Mouse (Mus musculus) heart, postnatal 0 days (tissue): ENCODE results near the gene Rdx. TPM values are rescaled to one million over a fixed set of nuclear protein-coding genes. Genes with fewer than 3 reads are reported as not detected.

Experiments used
- ATAC-seq: fragments of 200-750 bp; cut with Nextera tagmentation; 2 replicates; pipeline ENCODE4 v1.8.0; 2017; ENCODE audit warnings: low read depth, moderate number of reproducible peaks, moderate library complexity; ENCODE audit not compliant: insufficient read depth
- DNase-seq: peaks from one replicate; pipeline ENCODE4 v3.0.0-alpha.2; 2016; ENCODE audit warnings: low spot score
- H3K27ac ChIP-seq: fragments of 300-500 bp; sonication (generic); 2 replicates; pipeline ENCODE4 v1.5.1; 2014; ENCODE audit warnings: low read depth, mild to moderate bottlenecking
- H3K27me3 ChIP-seq: fragments of 300-500 bp; sonication (generic); 2 replicates; pipeline ENCODE4 v1.6.1; 2014; ENCODE audit warnings: low read length, mixed read lengths; ENCODE audit not compliant: control insufficient read depth, insufficient read depth
- H3K36me3 ChIP-seq: fragments of 300-500 bp; sonication (generic); replicated peaks from 2 replicates; pipeline ENCODE4 v1.6.1; 2014; ENCODE audit warnings: low read length, mixed read lengths; ENCODE audit not compliant: control insufficient read depth, insufficient read depth
- H3K4me1 ChIP-seq: fragments of 300-500 bp; sonication (generic); 2 replicates; pipeline ENCODE4 v1.6.1; 2014; ENCODE audit warnings: antibody characterized with exemption; ENCODE audit not compliant: control insufficient read depth, insufficient read depth
- H3K4me2 ChIP-seq: fragments of 300-500 bp; sonication (generic); 2 replicates; pipeline ENCODE4 v1.6.1; 2014; ENCODE audit warnings: low read depth, mild to moderate bottlenecking, low read length, moderate library complexity
- H3K4me3 ChIP-seq: fragments of 300-500 bp; sonication (generic); 2 replicates; pipeline ENCODE4 v1.5.1; 2014; ENCODE audit warnings: low read depth, low read length
- H3K9ac ChIP-seq: fragments of 300-500 bp; sonication (generic); replicated peaks from 2 replicates; pipeline ENCODE4 v1.6.1; 2014; ENCODE audit warnings: low read depth, low read length, mixed read lengths
- H3K9me3 ChIP-seq: fragments of 300-500 bp; sonication (generic); replicated peaks from 2 replicates; pipeline ENCODE4 v1.6.1; 2016; ENCODE audit warnings: low read length; ENCODE audit not compliant: control insufficient read depth
- CTCF ChIP-seq: IDR thresholded peaks from 2 replicates; pipeline ENCODE4 v1.5.1; 2016; ENCODE audit warnings: antibody characterized with exemption, control low read depth, low read depth
- EP300 ChIP-seq: IDR thresholded peaks from 2 replicates; pipeline ENCODE4 v1.6.1; 2016; ENCODE audit warnings: antibody characterized with exemption, low read depth
- WGBS: fragments of 180-500 bp; shearing (Covaris S2); extraction: QIAGEN DNeasy Blood & Tissue Kit; methylation state at CpG from one replicate; pipeline ENCODE4 v1.1.7; 2014; 5-methylcytosine and 5-hydroxymethylcytosine counted together
- polyA plus RNA-seq: library from polyadenylated mRNA; unstranded; fragments of >200 nt; fragmentation: Nextera tagmentation; extraction: Ambion mirVana; gene quantifications from 2 replicates; pipeline ENCODE4 v1.2.1, GENCODE M21; 2015
- total RNA-seq: library from RNA; depleted of rRNA; stranded (reverse); fragments of >200 nt; gene quantifications from 2 replicates; pipeline ENCODE4 v1.2.3, GENCODE M21; 2014; ENCODE audit warnings: low replicate concordance

The Rdx gene
- total and polyA plus RNA-seq, 2 experiments from 2014 or later, result 102 to 105 TPM

DNA sequence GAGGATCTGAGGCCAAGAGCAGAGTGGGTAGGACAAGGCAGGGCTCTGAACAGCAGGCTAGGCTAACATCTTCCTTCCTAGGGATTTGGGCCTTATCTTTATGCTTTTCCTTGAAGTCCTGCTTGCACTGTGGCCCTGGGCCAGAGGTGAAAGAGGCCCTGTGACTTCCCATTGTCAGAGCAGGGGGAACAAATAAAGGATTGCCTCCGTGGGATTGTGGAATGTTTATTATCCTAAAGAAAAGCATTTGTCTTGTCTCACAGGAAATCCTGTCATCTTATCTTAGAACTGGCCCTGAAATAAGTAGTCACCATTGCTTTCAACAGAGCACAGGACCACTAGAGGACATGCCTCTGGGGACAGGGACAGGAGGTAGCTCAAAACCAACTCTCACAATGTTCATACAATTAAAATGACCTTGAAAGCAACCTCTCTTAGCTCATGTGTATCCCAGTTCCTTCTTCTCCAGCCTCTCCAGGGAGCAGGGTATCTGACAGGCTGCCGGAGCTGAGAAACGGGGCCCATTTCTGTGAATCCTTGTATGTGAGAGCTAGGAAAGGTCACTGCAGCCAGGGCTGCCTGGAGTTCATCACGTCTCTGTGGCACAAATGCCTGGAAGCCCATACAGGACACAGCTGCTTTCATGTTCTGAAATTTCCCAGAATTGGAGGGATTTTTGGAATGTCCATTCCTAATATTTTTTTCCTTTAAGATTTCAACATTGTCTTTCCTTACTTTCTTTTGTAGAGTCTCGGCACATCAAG, 19.5 kb upstream of the Rdx start:
- peak; percentile 69 for DNase-seq
- TF ChIP-seq EP300 (peak; percentile 64; the same call in 1 of the 2 replicates), CTCF (no peak)
- no peak overlapping the region for H3K4me3 ChIP-seq
- no peaks in the 10 kb centered on the region for H3K27me3 ChIP-seq
- no peaks in the 10 kb centered on the region for H3K36me3 ChIP-seq
- ATAC-seq, result peak; percentile 79
- no peaks in the 10 kb centered on the region for H3K9me3 ChIP-seq
- no peak overlapping the region for H3K4me2 ChIP-seq
- H3K9ac ChIP-seq, result no peak overlapping the region
- 20% methylated on average over 5 of the region's 5 CpGs for WGBS
- H3K27ac ChIP-seq, result peak overlapping the region; percentile 36
- peaks cover 15% of the 10 kb centered on the region for H3K4me1 ChIP-seq

DNA sequence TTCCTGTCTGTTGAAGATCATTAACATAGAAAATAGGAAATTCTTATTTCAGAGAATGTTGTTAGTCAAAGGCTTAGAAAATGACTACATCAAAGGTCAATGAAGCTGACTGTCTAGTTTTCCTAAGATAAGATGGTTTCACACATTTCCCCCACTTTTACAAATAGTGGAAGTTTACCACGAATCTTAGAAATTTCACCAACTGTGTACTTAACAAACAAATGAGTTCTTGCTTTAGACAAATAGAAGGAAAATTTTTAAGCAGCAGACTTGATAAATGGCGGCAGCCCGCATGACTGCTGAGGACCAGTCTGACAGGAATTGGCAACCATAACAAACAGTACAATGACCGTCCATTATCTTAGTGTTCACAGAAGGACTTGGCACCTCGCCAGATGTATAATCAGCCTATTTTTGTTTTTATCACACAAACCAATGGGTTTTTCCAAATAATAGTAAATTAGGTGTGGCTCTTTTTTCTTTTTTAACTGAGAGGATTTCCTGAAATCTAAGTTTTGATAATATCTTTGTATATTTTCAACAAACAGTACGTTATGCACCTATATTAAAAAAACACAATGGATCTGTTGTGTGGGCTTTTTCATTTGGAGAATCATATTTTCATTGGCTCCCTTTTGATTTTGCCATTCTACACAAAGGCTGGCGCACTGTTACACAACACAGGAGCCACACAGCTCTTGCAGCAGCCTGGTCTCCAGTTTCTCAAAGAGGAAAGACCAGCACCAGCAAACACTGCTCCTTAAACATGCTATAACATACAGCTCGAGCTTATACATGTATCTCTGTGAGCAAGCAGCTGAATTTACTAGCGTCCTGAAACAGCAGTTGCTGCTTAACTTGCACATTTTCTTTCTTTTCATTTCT, 18.2 kb upstream of the Rdx start:
- 45% methylated on average over 9 of the region's 9 CpGs for WGBS
- H3K4me2 ChIP-seq, result no peak overlapping the region
- H3K27ac ChIP-seq, result peak overlapping the region; percentile 34
- H3K4me3 ChIP-seq, result no peak overlapping the region
- DNase-seq (peak; percentile 67), ATAC-seq (no peak)
- H3K9me3 ChIP-seq, result no peaks in the 10 kb centered on the region
- H3K4me1 ChIP-seq, result peaks cover 15% of the 10 kb centered on the region
- H3K36me3 ChIP-seq, result no peaks in the 10 kb centered on the region
- no peak overlapping the region for H3K9ac ChIP-seq
- H3K27me3 ChIP-seq, result no peaks in the 10 kb centered on the region
- TF ChIP-seq CTCF (no peak), EP300 (no peak)

DNA sequence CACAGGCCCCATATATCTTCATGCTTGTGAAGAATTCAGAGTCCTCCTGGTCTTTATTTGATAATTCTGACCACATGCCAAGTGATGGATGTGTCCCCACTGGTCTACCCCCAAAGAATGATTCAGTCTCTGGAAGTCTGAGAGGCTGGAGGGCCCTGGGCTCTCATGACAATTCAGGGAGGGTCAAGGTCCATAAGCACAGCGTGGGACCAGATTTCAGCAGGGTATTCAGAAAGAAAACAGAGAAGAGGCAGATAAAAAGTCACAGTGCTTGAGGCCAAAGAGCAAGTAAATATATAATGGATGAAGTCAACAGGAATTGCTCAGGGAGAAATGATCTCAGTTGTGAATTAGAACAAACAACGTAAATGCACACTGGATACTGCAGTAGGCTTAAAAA, 15.5 kb upstream of the Rdx start:
- Histone ChIP-seq H3K4me2 (no peak overlapping the region), H3K4me1 (peaks cover 15% of the 10 kb centered on the region), H3K27ac (no peak overlapping the region), H3K4me3 (no peak overlapping the region), H3K36me3 (no peaks in the 10 kb centered on the region), H3K9ac (no peak overlapping the region), H3K9me3 (no peaks in the 10 kb centered on the region), H3K27me3 (no peaks in the 10 kb centered on the region)
- 83% methylated on average over 2 of the region's 2 CpGs for WGBS
- TF ChIP-seq EP300 (no peak), CTCF (no peak)
- ATAC-seq (no peak), DNase-seq (no peak)

DNA sequence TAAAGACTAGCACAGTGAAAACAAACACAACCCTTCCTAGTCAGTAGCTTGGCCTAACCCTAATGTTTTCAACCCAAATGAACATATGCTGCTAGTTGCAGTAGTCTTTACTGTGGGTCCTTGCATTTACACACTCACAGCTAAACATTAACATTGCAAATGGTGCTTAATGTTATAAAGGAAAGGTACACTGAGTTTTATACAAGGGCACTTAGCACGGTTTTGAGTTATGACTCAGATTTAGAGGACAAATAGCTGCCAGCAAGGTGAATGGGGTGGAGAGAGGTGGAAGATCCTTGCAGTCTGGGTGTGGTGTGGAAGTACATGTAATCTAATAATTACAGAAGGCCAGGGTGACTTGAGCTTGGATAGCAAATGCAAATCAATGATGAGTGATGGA, 9.5 kb upstream of the Rdx start:
- no peak overlapping the region for H3K4me2 ChIP-seq
- no peak for DNase-seq
- WGBS, result 75% methylated on average over 1 of the region's 1 CpGs
- H3K4me3 ChIP-seq, result no peak overlapping the region
- no peaks in the 10 kb centered on the region for H3K36me3 ChIP-seq
- H3K9me3 ChIP-seq, result no peaks in the 10 kb centered on the region
- no peak for ATAC-seq
- H3K27me3 ChIP-seq, result no peaks in the 10 kb centered on the region
- no peak overlapping the region for H3K27ac ChIP-seq
- no peak overlapping the region for H3K9ac ChIP-seq
- no peaks in the 10 kb centered on the region for H3K4me1 ChIP-seq
- TF ChIP-seq EP300, result no peak
- no peak for TF ChIP-seq CTCF

DNA sequence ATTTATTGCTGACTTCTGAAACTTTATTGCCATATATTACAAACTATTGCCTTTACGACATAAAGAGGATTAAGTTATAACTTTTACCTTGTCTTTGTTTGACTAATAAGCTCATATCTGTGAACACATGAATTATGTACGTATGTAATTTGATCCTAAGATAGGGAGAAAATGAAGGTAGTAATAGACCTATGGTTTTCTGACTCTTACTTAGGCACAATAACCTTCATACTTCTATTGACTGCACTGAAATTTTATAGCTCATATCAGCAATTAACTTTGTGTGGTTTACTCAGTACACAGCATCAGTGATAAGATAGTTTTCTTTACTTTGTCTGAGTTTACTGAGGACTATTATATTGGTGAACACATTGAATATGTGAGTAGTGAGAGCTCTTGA, 5.3 kb upstream of the Rdx start:
- H3K4me3 ChIP-seq, result no peak overlapping the region
- no peak overlapping the region for H3K4me2 ChIP-seq
- no peaks in the 10 kb centered on the region for H3K36me3 ChIP-seq
- 83% methylated on average over 2 of the region's 2 CpGs for WGBS
- no peaks in the 10 kb centered on the region for H3K9me3 ChIP-seq
- ATAC-seq, result no peak
- TF ChIP-seq EP300 (no peak), CTCF (no peak)
- peaks cover 3% of the 10 kb centered on the region; the same call in 1 of the 2 replicates for H3K4me1 ChIP-seq
- H3K27ac ChIP-seq, result no peak overlapping the region
- no peak overlapping the region for H3K9ac ChIP-seq
- H3K27me3 ChIP-seq, result no peaks in the 10 kb centered on the region
- DNase-seq, result no peak
